Mouse (Mus musculus) adrenal gland, adult 2 months (tissue): Measurements from ENCODE around the gene Pzp. TPM values are rescaled to one million over a fixed set of nuclear protein-coding genes. Genes with fewer than 3 reads are reported as not detected.
A peak's percentile ranks its signal among the peaks of the same experiment; 100 is the strongest.

Experiments used
- DNase-seq: peaks from one replicate; pipeline ENCODE4 v3.0.0; 2021
- long read RNA-seq: library from polyadenylated mRNA; stranded (forward); transcript quantifications from one replicate; pipeline ENCODE4 v2.0.0, GENCODE M21; 2021
- polyA plus RNA-seq: library from polyadenylated mRNA; depleted of rRNA; stranded (reverse); fragments of >200 nt; gene quantifications from 2 replicates; pipeline ENCODE4 v1.2.3, GENCODE M21; 2012; rRNA removed
- total RNA-seq, 2 experiments: library from RNA; stranded (reverse); gene quantifications; 2 replicates each; pipeline ENCODE4 v1.2.3; 2021

Gene Pzp
- total RNA-seq (10 to 100 TPM in 1 of 2 experiments, under 1 TPM in 1; 0.83 to 11.8 TPM), polyA plus RNA-seq (0.31 TPM in 1 of 2 replicates, not detected in the other)
- long read RNA-seq, partial matches to known transcripts, result 0 of 1 reads
- long read RNA-seq, other reads (novel, unspliced or antisense), result 1 of 1 reads

DNA sequence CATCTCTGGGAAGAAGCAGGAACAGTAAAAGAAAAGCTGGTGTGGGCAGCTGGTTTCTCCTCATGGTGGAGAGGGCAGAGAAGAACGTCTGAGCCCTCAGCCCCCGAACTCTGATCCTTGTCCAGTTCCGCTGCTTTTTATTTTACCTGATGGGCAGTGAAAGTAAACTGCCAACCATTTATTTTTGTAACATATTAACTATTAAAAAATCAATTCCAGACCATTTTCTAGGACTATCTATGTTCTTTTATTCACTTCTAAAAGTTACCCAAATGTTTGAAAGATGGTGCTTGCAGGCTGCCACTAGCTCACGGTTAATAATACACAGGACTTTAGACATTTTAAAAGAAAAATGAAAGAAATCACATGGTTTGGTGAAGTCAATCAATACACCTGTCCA, at the start of gene Pzp:
Gene Pzp (minus strand): TSS at position 120 of the 400 bp plus-strand sequence.
- DNase-seq, result no peak

DNA sequence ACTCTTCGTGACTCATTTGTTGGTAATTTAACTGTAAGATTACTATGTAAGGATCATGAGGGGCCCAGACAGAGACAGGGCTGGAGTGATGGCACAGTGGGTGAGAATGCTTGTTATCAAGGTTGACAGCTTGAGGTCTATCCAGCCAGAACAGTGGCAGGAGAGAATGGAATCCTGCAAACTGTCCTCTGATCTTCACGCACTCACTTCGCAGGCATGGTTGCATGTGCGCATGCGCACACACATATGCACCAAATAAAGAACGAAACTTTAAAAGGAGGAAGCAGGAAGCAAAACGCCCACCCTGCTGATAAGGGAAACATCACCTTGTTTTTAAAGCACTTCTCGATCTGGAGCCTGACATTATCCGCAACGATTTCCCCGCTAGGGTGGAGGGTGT, 40.1 kb upstream of the Pzp start:
- DNase-seq, result no peak

DNA sequence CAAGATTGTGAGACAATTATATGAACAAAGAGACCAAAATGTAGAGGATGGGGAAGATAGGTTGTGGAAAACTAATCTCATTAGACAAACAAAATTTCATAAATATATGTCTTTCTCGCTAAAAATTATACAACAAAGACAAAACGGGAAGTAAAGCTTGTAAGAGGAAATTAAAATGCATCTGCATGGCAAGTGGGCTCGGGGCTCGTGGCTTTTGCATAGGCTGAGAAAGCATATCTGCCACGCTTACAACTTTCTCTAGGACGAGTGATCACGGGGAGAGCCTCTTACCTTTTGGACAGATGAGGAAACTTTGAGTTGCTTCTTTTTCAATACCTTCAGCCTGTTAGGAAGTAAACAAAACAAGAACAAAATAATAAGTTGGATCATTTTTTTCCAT, 27.5 kb upstream of the Pzp start:
- no peak for DNase-seq

DNA sequence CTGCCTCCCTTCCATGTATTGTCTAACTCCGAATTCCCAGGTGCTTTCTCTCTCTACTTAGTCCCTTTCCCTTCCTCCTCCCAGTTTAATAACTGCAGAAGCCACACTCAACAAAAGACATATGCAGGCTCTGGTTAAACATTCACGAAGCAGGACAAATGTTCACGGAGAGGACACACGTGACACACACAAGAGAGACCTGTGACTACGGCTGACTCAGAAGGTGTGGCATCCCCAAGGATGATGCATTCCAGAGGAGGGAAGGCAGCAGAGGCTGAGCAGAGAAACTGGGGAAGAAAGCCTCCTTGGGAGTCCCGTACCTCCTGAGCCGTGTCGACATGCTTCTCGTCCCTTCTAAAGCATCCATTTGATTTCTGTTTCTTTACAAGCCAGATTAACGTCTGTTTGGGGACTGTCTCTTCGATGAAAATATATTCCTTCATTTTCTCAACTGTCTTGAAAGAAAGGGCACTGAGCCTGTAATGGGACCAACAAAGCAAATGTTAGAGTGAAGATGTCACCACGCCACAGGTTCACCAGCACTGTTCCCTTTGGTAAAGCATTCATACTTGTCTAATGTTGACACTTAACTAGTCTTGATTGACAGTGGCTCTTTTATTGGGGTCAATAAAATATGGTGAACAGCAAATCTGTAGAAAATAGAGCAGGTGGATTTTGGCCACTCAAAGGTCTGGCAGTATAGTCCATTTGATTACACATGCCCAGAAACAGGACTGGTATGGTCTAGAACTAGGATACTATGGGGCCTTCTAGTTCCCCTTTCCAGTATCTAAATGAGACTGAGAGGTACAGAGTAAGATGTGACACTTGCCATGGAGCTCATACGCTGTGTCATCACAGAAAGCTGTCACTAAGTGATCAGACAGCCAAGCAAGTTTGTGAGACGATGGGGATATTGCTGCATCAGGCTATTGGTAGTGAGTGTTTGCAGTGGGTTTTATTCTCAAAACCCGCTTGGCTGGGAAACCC, 23.2 kb upstream of the Pzp start:
- no peak for DNase-seq

DNA sequence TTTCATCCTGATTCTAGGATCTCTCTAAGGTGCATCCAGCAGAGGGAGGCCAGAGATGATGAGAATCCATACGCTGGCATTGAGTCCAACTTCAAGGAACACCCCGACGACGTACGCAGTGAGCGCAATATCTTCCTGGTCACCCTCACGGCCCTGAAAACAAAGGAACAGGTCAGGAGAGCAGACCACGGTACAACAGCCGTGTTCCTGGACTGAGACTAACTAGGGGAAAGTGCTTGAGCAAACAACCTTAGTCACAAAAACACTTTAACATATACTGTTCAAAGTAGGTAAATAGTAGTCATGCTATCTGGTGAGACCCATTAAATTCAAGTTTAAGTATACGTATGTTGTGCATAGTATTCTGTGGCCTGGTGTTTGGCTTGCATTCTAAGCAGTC, 22.0 kb upstream of the Pzp start:
- DNase-seq, result no peak

DNA sequence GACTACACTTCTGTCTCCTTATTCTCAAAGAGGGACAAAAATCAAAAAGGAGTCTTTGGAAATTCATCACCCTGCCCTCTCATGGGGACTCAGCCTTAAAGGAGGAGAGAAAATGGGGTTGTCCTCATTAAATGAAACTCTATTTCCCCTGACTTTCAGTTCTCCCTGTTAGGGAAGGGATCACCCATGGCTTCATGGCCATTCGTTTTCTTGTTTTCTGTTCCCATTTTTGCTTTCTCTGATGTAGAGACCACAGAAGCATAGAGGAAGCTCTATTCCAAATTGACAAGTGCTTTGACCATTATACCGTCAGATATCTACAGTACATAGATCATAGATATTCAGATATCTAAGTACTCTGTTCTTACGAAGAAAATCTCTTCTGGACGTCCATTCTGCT, 18.9 kb upstream of the Pzp start:
- DNase-seq, result no peak

DNA sequence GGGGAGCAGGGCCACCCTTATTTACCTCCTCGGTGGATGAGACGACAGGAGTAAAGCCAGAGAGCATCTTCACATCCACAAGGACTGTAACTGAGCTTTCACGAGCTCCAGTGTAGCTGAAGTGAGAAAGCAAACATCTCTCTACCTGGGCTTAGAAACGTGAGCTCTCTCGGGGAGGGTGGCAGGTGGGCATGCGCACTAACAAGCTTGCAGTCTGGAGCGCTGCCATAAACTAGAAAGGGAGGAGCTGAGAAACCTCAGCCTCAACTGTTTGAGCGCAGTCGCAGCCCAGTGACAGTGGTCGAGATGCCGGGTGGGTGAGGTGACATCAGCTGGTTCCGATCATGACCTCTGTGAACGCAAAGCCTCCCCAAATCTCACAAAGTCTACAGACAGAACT, 16.7 kb upstream of the Pzp start:
- DNase-seq, result no peak

DNA sequence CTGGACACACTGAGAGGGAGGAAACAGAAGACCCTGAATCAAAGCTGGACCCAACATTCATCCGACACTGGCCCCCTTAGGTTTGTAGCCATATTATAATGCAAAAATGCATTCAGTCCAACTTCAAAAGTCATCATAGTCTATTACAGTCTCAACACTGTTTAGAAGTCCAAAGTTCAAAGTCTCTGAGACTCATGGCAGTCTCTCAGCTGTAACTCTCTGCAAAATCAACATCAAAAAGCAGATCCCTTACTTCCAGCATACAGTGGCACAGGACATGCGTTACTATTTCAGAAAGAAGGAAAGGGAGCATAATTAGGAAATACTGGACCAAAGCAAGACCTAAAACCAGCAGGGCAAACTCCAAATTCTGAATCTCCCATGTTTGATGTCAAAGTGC, 8.7 kb upstream of the Pzp start:
- no peak for DNase-seq

DNA sequence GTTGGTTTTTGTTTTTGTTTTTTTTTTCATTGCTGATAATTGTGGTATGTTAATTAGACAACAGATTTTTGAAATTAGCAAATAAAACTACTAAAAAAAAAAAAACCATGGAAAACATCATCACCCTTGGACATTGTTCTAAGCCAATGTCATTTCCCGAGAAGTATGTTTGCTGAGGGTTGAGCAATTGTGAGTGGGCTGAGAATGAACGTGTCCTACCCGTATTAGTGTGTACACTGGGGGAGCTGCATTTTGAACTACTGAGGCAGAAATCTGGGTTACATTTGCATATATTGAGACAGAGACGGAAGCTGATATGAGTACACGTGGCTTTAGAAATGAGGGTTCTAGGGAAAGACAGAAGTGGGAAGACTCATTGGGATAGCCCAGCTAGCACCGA, 6.8 kb upstream of the Pzp start:
- DNase-seq, result no peak

DNA sequence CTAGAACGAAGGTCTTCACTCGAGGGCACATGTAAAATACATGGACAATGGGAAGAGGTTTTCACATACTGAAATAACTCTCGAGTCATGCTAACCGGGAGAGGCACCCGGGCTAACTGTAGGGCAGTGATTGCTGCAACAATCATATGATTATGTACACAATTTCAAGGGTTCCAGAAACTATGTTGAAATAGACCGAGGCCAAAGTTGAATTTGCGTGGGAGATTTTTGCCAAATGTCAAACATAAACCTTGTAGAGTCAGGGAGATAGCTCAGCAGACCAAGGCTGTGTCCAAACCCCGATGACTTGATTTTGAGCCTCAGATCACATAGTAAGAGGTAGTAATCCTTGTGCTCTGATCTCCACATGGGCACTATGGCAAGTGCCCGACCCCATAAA, 6.2 kb upstream of the Pzp start:
- DNase-seq, result peak; percentile 15

DNA sequence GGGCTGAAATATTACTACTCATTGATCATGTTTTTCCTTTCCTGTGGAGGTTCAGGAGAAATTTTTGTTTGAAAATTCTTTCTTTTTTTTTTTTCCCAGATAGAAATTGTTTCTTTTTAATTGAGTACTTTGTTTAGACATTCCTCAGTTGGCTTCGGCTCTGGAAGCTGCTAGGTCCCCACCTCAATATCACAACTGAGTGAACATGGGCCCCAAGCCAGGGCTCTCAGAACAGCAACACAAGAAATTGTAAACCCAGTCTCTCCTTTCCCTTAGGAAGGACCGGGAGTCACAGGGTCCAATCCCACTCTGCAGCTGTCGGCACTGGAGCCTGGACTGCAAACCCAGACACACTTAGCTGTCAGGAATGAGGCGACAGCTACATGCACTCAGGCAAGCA, 2.0 kb upstream of the Pzp start:
- DNase-seq, result no peak

DNA sequence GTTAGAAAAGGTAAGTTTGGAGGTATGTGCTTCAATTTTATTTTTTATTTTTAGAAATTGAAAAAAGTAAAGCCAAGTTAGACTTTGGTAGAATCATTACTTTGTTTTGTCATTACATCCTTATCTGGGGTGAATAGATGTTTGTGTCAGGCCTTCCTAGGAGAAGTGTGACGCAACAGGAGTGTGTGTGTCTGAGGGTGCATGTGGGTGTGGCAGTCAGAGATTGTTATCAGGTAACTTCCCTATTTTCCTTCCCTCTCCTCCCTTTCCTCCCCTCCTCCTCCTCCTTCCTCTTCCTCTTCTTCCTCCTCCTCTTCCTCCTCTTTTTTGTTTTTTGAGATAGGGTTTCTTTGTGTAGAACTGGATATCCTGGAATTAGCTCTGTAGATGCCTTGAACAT, 590 bp upstream of the Pzp start:
- no peak for DNase-seq

DNA sequence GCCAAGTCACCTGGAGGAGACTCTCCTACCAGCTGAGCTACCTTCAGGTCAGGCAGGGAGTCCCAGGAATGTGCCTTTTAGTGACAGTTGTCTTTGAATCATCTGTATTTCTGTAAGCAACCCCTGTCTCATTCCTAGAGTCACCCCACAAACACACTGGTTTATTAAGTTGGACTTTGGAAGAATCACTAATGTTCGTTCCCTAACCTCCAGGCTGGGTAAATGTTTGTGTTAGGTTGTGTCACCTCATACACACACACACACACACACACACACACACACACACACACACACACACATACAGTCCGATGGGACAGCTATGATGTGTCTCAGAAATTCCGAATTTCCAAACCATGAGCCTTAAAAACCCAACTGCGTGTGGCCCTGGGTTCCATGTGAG, 719 bp downstream of the Pzp start:
- no peak for DNase-seq

DNA sequence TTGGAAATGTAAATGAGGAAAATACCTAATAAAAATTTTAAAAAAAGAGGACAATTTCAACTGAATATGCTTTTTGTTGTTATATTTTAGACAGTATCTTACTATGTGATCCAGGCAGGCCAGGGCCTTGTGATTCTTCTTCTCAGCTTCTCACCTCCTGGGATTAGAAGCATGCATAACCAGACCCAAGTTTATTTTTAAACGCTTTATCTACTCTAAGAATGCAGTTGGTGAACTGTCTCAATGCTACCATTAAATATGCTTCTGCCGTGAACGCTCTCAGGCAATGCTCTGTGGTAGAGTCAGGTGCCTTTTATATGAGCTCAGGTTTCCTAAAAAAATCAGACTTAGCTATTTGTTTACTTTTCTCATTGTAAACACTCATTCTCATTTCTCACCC, 3.2 kb downstream of the Pzp start:
- no peak for DNase-seq

DNA sequence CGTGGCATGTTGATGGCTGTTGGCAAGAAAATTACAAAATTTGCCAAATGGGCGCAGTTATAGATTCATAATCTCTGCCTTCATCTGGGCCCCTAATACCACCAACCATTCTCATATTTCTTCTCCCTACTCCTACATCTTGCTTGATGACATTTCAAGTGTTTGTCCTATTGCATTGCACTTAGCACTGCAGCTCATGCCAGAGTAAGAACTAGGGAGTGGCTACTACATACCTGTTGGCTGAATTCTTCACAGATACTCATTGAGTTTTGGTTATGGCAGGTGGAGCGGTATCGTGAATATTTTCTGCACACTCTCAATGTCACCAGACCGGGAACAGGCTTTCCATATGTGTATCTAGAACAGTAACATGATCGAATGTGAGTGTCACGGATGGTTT, 7.4 kb downstream of the Pzp start:
- DNase-seq, result no peak

DNA sequence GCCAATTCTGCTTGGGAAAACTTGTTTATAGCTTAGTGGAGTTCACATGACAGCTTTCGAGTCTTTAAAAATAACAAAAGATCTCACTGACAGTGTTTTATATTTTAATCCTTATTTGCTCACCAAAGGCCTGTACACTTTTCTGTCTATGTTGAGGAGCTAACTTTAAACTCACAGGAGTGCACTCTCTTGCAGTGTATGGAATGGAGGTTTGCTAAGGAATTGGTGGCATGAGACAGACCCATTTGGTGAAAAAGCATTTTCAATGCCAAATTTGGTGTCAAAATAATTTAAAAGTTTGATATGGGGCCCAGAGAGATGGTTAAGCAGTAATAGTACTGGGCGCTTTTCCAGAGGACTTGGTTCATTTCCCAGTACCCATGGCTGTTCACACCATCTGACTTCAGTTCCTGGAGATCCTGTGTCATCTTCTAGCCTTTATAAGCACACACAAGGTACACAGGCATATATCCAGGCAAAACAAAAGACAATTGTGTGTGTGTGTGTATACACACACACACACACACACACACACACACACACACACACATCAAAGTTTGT, 20.8 kb downstream of the Pzp start:
- no peak for DNase-seq

DNA sequence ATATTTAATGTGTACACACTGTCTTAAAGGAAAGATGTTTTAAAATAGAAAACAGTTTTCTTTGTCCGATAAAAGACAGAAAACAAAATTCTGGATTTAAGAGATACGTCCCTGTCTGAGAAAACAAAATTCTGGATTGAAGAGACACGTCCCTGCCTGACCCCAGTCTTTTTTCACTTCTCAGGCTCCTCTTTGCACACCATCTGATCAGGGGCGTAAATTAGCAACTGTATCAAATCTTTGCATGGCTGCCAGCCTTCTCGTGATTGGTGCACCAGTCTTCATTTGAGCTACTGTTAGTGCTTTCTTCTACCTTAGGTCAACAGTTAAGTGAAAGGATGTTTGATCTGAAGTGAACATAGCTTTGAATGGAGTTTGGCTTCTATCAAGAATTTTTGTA, 21.8 kb downstream of the Pzp start:
- no peak for DNase-seq

DNA sequence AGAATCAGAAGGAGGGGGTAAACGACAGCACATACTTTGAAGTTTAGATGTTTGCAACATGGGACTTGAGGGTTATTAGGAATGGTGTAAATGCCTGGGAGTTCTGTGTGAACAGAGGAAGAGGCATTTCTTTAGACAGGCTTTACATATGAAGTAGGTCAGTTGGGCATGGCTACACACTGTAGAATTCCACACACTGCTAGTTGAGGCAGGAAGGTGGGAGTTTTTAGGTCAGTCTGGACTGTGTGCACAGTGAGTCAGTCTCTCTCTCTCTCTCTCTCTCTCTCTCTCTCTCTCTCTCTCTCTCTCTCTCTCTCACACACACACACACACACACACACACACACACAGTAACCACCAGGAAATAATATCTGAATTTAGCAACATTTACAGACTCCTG, 31.2 kb downstream of the Pzp start:
- no peak for DNase-seq

DNA sequence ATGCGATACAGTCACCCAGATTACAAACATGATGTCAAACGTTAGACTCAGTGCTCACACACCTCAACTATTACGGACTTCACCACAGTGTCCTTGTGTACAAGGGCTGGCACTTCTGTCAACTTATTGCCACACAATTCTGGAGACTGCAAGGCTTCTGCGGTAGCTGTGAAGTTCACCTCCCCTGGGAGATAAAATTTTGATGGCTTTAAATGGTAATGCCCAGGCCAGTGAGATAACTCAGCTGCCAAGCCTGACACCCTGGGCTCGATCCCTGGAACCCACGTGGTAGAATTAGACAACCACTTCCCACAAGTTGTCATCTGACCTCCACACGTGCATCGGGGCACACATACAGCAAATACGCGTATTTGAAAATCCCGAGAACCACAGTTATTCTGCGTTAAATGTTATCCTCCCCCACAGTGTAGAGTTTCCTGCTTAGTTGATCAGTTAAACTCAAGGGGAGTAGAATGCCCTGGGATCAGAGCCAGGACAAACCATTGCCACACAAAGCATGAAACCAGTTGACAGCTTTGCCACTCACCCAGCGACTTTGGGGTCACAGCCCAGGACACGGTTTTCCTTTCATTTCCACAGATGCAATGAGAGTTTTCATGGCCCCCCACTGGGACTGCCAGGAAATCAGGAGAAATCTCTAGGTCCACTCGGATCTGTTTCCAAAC, 31.7 kb downstream of the Pzp start:
- peak; percentile 45 for DNase-seq

DNA sequence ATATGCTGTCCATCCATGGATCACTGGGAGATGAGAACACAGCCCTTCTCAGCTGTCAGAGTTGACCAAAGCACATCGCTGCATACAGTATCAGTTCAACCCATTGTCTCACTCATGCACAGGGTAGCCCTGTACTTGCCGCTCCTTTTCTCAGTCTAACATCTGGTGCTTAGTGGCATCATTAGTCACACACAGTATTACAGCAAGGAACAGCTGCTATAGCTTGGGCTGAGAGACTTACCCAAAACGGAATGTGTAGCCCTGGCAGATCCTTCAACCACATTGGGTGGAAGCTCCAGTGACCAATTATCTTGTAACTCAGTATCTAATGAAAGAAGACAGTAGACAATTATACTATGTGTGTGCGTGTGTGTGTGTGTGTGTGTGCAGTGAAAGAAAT, 34.6 kb downstream of the Pzp start:
- no peak for DNase-seq

DNA sequence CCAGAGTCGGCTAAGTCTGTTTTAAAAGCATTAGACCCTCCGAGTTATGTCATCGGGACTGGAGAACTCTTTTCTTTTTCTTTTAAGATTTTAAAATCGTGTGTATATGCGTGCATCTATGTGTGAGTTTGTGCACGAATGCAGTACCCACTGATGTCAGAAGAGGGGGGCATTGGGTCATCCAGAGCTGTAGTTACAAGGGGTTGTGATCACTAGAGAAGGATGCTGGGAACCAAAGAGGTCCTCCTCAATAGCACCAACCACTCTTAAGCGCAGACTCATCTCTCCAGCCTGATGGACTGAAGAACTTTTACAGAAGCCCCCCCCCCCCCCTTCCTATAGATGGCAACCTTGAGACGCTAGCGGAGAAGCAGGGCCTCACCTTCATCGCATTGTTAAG, 36.4 kb downstream of the Pzp start:
- no peak for DNase-seq

DNA sequence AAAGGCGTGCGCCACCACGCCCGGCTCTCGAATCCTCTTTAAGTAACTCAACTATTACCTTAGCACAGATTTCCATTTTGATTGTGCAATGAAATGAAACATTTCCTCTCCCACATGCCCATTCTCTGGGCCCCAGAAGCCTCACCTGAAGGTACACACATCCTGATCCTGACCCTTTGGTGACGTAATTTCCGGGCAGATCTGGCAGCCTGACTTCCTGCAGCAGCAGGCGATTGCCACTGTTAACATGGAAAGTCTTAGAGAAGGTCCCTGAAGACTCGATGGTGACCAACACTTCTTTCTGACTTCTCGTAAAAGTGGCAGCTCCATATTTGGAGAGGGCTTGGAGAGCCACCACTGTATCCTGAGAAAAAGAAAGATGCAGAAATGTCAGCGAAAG, 38.8 kb downstream of the Pzp start:
- DNase-seq, result no peak
